Mouse (Mus musculus) embryonic facial prominence, embryonic 13.5 days (tissue): ENCODE measurements at regions not wholly inside any gene's neighbourhood (a gene's known extent, or its start where the extent isn't known, plus 50 kb on each side); places are given as distances from the start of the nearest gene placed in this dataset.

Source experiments
- ATAC-seq: fragments of 200-750 bp; cut with Nextera tagmentation; 2 replicates; pipeline ENCODE4 v1.8.0; 2017; ENCODE audit warnings: low read depth; ENCODE audit not compliant: insufficient number of reproducible peaks, insufficient read depth, low FRiP score, low TSS enrichment
- H3K27ac ChIP-seq: fragments of 300-500 bp; sonication (generic); 2 replicates; pipeline ENCODE4 v1.5.1; 2015; ENCODE audit warnings: moderate library complexity, mild to moderate bottlenecking, inconsistent platforms
- H3K27me3 ChIP-seq: fragments of 300-500 bp; sonication (generic); 2 replicates; pipeline ENCODE4 v1.6.1; 2015; ENCODE audit warnings: mild to moderate bottlenecking, inconsistent platforms
- H3K36me3 ChIP-seq: fragments of 300-500 bp; sonication (generic); 2 replicates; pipeline ENCODE4 v1.6.1; 2015; ENCODE audit warnings: mild to moderate bottlenecking, inconsistent platforms
- H3K4me1 ChIP-seq: fragments of 300-500 bp; sonication (generic); 2 replicates; pipeline ENCODE4 v1.6.1; 2015; ENCODE audit warnings: inconsistent platforms
- H3K4me2 ChIP-seq: fragments of 300-500 bp; sonication (generic); 2 replicates; pipeline ENCODE4 v1.6.1; 2015; ENCODE audit warnings: moderate library complexity, mild to moderate bottlenecking, inconsistent platforms
- H3K4me3 ChIP-seq: fragments of 300-500 bp; sonication (generic); 2 replicates; pipeline ENCODE4 v1.5.1; 2015; ENCODE audit warnings: mild to moderate bottlenecking, inconsistent platforms
- H3K9ac ChIP-seq: fragments of 300-500 bp; sonication (generic); 2 replicates; pipeline ENCODE4 v1.6.1; 2015; ENCODE audit warnings: mild to moderate bottlenecking, inconsistent platforms
- H3K9me3 ChIP-seq: fragments of 300-500 bp; sonication (generic); 2 replicates; pipeline ENCODE4 v1.6.1; 2016; ENCODE audit warnings: inconsistent platforms
- WGBS: fragments of 180-500 bp; shearing (Covaris S2); methylation state at CpG from one replicate; pipeline ENCODE4 v1.1.7; 2015; ENCODE audit warnings: mixed read lengths; 5-methylcytosine and 5-hydroxymethylcytosine counted together

- Histone ChIP-seq H3K4me2 (peak overlapping the region; percentile 5; the same call in 1 of the 2 replicates), H3K4me1 (peaks cover 47% of the 10 kb centered on the region), H3K36me3 (no peaks in the 10 kb centered on the region), H3K9ac (no peak overlapping the region), H3K4me3 (no peak overlapping the region), H3K9me3 (no peaks in the 10 kb centered on the region), H3K27me3 (peaks cover 44% of the 10 kb centered on the region), H3K27ac (peak overlapping the region; percentile 60)
- whole genome bisulfite sequencing = 11% methylated on average over 11 of the region's 11 CpGs
- no peak for ATAC-seq
These were observed 497.1 kb upstream of the Mki67 start for GRCm38 (mm10) chr7:136213057-136213961.

GRCm38 (mm10) chr7:136213962-136214308 is 497.8 kb upstream of the Mki67 start:
- Histone ChIP-seq H3K9me3 (no peaks in the 10 kb centered on the region), H3K9ac (no peak overlapping the region), H3K36me3 (no peaks in the 10 kb centered on the region), H3K27me3 (peaks cover 50% of the 10 kb centered on the region), H3K4me2 (no peak overlapping the region), H3K4me3 (no peak overlapping the region), H3K4me1 (peaks cover 47% of the 10 kb centered on the region), H3K27ac (peak overlapping the region; percentile 60)
- 42% methylated on average over 3 of the region's 3 CpGs for WGBS
- no peak for ATAC-seq

GRCm38 (mm10) chr7:136214415-136214814 is 498.3 kb upstream of the Mki67 start:
- no peak overlapping the region for H3K9ac ChIP-seq
- no peaks in the 10 kb centered on the region for H3K36me3 ChIP-seq
- 36% methylated on average over 4 of the region's 4 CpGs for WGBS
- H3K27ac ChIP-seq = peak overlapping the region; percentile 60
- no peak overlapping the region for H3K4me2 ChIP-seq
- no peak overlapping the region for H3K4me3 ChIP-seq
- H3K4me1 ChIP-seq = peaks cover 43% of the 10 kb centered on the region
- no peak for ATAC-seq
- H3K9me3 ChIP-seq = no peaks in the 10 kb centered on the region
- peaks cover 54% of the 10 kb centered on the region for H3K27me3 ChIP-seq

- Histone ChIP-seq H3K27ac (no peak overlapping the region), H3K9ac (no peak overlapping the region), H3K9me3 (no peaks in the 10 kb centered on the region), H3K27me3 (peaks cover 43% of the 10 kb centered on the region), H3K4me3 (no peak overlapping the region), H3K4me1 (peaks cover 46% of the 10 kb centered on the region), H3K4me2 (no peak overlapping the region), H3K36me3 (no peaks in the 10 kb centered on the region)
- no peak for ATAC-seq
These were observed 500.6 kb upstream of the Mki67 start for GRCm38 (mm10) chr7:136216734-136217133.

- H3K4me1 ChIP-seq = peaks cover 17% of the 10 kb centered on the region
- no peak overlapping the region for H3K9ac ChIP-seq
- no peak overlapping the region for H3K4me2 ChIP-seq
- H3K9me3 ChIP-seq = no peaks in the 10 kb centered on the region
- ATAC-seq = no peak
- H3K27ac ChIP-seq = no peak overlapping the region
- H3K4me3 ChIP-seq = no peak overlapping the region
- H3K36me3 ChIP-seq = no peaks in the 10 kb centered on the region
- H3K27me3 ChIP-seq = peaks cover 41% of the 10 kb centered on the region
- 37% methylated on average over 14 of the region's 14 CpGs for WGBS
These were observed 503.5 kb upstream of the Mki67 start for GRCm38 (mm10) chr7:136219564-136220244.

GRCm38 (mm10) chr7:136220245-136221167 is 504.3 kb upstream of the Mki67 start:
- 32% methylated on average over 5 of the region's 5 CpGs for WGBS
- no peak for ATAC-seq
- Histone ChIP-seq H3K9me3 (no peaks in the 10 kb centered on the region), H3K4me1 (peaks cover 12% of the 10 kb centered on the region), H3K4me3 (no peak overlapping the region), H3K4me2 (no peak overlapping the region), H3K27ac (0 out of 2 replicates have a peak overlapping the region, but pooled peaks have one; percentile 11), H3K36me3 (no peaks in the 10 kb centered on the region), H3K27me3 (peaks cover 33% of the 10 kb centered on the region), H3K9ac (no peak overlapping the region)

- ATAC-seq = no peak
- no peak overlapping the region for H3K4me2 ChIP-seq
These were observed 505.5 kb upstream of the Mki67 start for GRCm38 (mm10) chr7:136221620-136222019.

GRCm38 (mm10) chr7:136226031-136226430 is 509.9 kb upstream of the Mki67 start:
- no peak overlapping the region for H3K9ac ChIP-seq
- no peak overlapping the region for H3K4me2 ChIP-seq
- ATAC-seq = no peak
- no peak overlapping the region for H3K4me3 ChIP-seq
- peaks cover 15% of the 10 kb centered on the region for H3K4me1 ChIP-seq
- H3K36me3 ChIP-seq = no peaks in the 10 kb centered on the region
- H3K27me3 ChIP-seq = no peaks in the 10 kb centered on the region
- no peak overlapping the region for H3K27ac ChIP-seq
- H3K9me3 ChIP-seq = no peaks in the 10 kb centered on the region
- 41% methylated on average over 7 of the region's 7 CpGs for WGBS

More at GRCm38 (mm10) chr7:136221620-136222019, 505.5 kb upstream of the Mki67 start:
- H3K36me3 ChIP-seq = no peaks in the 10 kb centered on the region
- peaks cover 32% of the 10 kb centered on the region for H3K27me3 ChIP-seq
- no peaks in the 10 kb centered on the region for H3K9me3 ChIP-seq
- 96% methylated on average over 7 of the region's 7 CpGs for WGBS
- no peak overlapping the region for H3K9ac ChIP-seq
- no peak overlapping the region for H3K4me3 ChIP-seq
- H3K27ac ChIP-seq = no peak overlapping the region
- peaks cover 23% of the 10 kb centered on the region for H3K4me1 ChIP-seq

- WGBS = 58% methylated on average over 2 of the region's 2 CpGs
- no peak for ATAC-seq
- Histone ChIP-seq H3K4me2 (no peak overlapping the region), H3K4me1 (peaks cover 15% of the 10 kb centered on the region), H3K36me3 (no peaks in the 10 kb centered on the region), H3K27me3 (no peaks in the 10 kb centered on the region), H3K9ac (no peak overlapping the region), H3K9me3 (no peaks in the 10 kb centered on the region), H3K27ac (no peak overlapping the region), H3K4me3 (no peak overlapping the region)
These were observed 512.2 kb upstream of the Mki67 start for GRCm38 (mm10) chr7:136228331-136228730.

- H3K4me2 ChIP-seq = no peak overlapping the region
- ATAC-seq = no peak
- H3K4me3 ChIP-seq = no peak overlapping the region
- H3K27me3 ChIP-seq = no peaks in the 10 kb centered on the region
- no peak overlapping the region for H3K9ac ChIP-seq
- H3K9me3 ChIP-seq = no peaks in the 10 kb centered on the region
- no peaks in the 10 kb centered on the region for H3K36me3 ChIP-seq
- peaks cover 15% of the 10 kb centered on the region for H3K4me1 ChIP-seq
- WGBS = 53% methylated on average over 11 of the region's 11 CpGs
- no peak overlapping the region for H3K27ac ChIP-seq
These were observed 513.4 kb upstream of the Mki67 start for GRCm38 (mm10) chr7:136229592-136229991.

GRCm38 (mm10) chr7:136232177-136232576 is 516.0 kb upstream of the Mki67 start:
- Histone ChIP-seq H3K4me2 (no peak overlapping the region), H3K4me1 (peaks cover 14% of the 10 kb centered on the region), H3K27me3 (no peaks in the 10 kb centered on the region), H3K9me3 (no peaks in the 10 kb centered on the region), H3K9ac (no peak overlapping the region), H3K27ac (no peak overlapping the region), H3K36me3 (no peaks in the 10 kb centered on the region), H3K4me3 (no peak overlapping the region)
- ATAC-seq = no peak
- WGBS = 79% methylated on average over 4 of the region's 4 CpGs
